Mouse (Mus musculus): Measurements from ENCODE around the gene Tgif1.

DNA sequence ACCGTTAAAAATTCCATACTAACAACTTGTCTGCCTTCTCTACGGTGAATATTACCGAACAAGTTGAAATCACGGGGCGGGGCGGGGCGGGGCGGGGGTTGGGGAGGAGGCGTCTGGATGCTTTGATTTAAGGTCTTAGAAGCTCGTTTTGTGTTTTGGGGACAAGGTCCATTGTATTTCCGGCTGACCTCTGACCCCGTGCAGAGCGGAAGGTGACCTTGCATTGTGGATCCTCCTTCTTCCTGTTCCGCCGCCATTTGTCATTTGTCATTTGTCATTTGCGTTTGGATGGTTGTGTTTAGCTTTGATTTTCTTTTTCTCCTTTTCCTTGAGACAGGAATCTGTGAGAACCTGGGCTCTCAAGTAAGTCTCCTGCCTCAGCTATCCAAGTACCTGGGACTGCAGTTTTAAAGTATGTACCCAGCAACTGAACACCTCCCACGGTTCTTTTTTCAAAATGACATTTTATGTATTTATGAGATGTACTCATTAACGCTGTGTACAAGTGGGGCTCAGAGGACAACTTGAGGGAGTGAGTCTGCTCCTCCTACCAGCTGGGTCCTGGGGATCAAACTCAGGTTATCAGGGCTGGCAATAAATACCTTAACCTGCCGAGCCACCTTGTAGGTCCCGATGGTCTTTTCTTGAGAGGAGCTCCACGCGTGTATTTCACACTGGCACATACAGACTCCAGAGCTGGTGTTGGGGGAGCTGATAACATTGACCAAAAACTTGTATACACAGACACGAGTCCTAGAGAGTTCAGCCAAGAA is 23.2 kb downstream of the Tgif1 start:
- no peak for TF ChIP-seq POLR2A (IDR thresholded peaks at IDR 0.05; ENCODE audit: low read depth, low read length)
- TF ChIP-seq CTCF (IDR thresholded peaks at IDR 0.05; ENCODE audit: borderline replicate concordance, insufficient read depth, low read length): no peak
